Mouse (Mus musculus) adrenal gland, adult 10 weeks (tissue): ENCODE data around the gene Ghsr. TPM values are rescaled to one million over a fixed set of nuclear protein-coding genes. Genes with fewer than 3 reads are reported as not detected.

Source experiments
- polyA plus RNA-seq: library from polyadenylated mRNA; stranded (reverse); fragments of 350-450 nt; fragmentation: Illumina TruSeq; extraction: RNeasy Lipid Tissue Mini Kit (QIAGEN cat#74804); gene quantifications from one replicate; pipeline ENCODE4 v1.2.3, GENCODE M21; 2014; ENCODE audit warnings: low read depth, low replicate concordance

The Ghsr gene
- polyA plus RNA-seq: not detected

GRCm38 (mm10) chr3:27371276-27371621 is at the start of gene Ghsr:
TSS of gene Ghsr (plus strand) at chr3:27371351.

Other genes with a start within 250 kb of the Ghsr start
- gene Ect2, start 217.5 kb upstream of the Ghsr start, polyA plus RNA-seq: 13.0 TPM
- 454 TPM for gene Nceh1, start 188.4 kb upstream of the Ghsr start, polyA plus RNA-seq
- gene Tnfsf10, start 54.3 kb upstream of the Ghsr start, polyA plus RNA-seq: 20.9 TPM